21 mouse cellular contexts compared by ENCODE assay signal in the genomic region with DNA sequence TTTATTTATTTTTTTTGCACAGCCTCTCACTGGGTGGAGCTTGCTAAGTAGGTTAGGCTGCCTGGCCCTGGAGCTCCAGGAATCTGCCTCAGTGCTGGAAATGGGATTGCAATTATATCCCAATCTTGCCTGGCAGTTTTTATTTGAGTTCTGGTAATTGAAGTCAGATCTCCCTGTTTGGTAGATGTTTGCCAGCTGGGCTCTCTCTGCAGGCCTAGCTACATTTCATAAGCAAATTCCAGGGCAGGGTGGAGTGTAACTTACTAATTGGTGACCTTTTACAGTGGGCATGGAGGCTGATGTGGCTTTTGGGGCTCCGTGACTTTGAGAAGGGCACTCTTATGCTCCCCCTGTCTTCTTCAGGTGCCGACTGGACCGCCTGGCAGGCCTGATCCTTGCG.
DNase-seq lines count a peak whose midpoint lies in the region; ATAC-seq and TF ChIP-seq lines count a peak whose summit lies in the region.
"Had no signal": no experiment of that assay in that cellular context is flagged by ENCODE, and none has a peak within 500 bp of the region (broad histone marks: within the 10 kb centered on the region; RNA-seq: fewer than 3 reads in every experiment).

No protein-coding gene starts in this region.

- TF ChIP-seq CTCF in gastrocnemius, adult 2 months (IDR thresholded peaks at IDR 0.05), result no peak

- no peaks in the 10 kb centered on the region for H3K27me3 ChIP-seq in midbrain, embryonic 14.5 days (ENCODE audit: control insufficient read depth, insufficient read depth, low read length)
- no peaks in the 10 kb centered on the region for H3K27me3 ChIP-seq in midbrain, embryonic 16.5 days (ENCODE audit: control insufficient read depth, insufficient read depth, low read depth, low read length)
- H3K27me3 ChIP-seq in embryonic facial prominence, embryonic 15.5 days, result no peaks in the 10 kb centered on the region
- no peaks in the 10 kb centered on the region for H3K27me3 ChIP-seq in limb, embryonic 14.5 days (ENCODE audit: control insufficient read depth, insufficient read depth, low read length)
- H3K27me3 ChIP-seq: CH12.LX; forebrain, embryonic 12.5 days; heart, embryonic 13.5 days; hindbrain, embryonic 15.5 days had no signal

- peak overlapping the region; percentile 76 for H3K27ac ChIP-seq in gastrocnemius, adult 2 months
- H3K27ac ChIP-seq in midbrain, embryonic 14.5 days (replicated peaks; ENCODE audit: low read depth, low read length), result 0 out of 2 replicates have a peak overlapping the region, but pooled peaks have one; percentile 14
- H3K27ac ChIP-seq in midbrain, embryonic 16.5 days (ENCODE audit: low read length), result no peak overlapping the region
- peak overlapping the region; percentile 31 for H3K27ac ChIP-seq in embryonic facial prominence, embryonic 15.5 days (replicated peaks)
- no peak overlapping the region for H3K27ac ChIP-seq in limb, embryonic 14.5 days (replicated peaks; ENCODE audit: low read depth, low read length)
- H3K27ac ChIP-seq: forebrain, embryonic 12.5 days; heart, embryonic 13.5 days; hindbrain, embryonic 15.5 days; liver, embryonic 14.5 days had no signal

- ATAC-seq in midbrain, embryonic 14.5 days (ENCODE audit: low FRiP score, low TSS enrichment), result no peak
- no peak for ATAC-seq in midbrain, embryonic 16.5 days
- ATAC-seq in embryonic facial prominence, embryonic 15.5 days (ENCODE audit: insufficient number of reproducible peaks, low FRiP score, low TSS enrichment, low read depth), result 0 out of 2 replicates have a peak, but pooled peaks have one; percentile 5
- no peak for ATAC-seq in limb, embryonic 14.5 days (ENCODE audit: low FRiP score, low read depth)
- ATAC-seq: intestine, embryonic 16.5 days had no signal

- 0 out of 2 replicates have a peak, but pooled peaks cover 4% of the 10 kb centered on the region for H3K4me1 ChIP-seq in midbrain, embryonic 14.5 days (ENCODE audit: control insufficient read depth, insufficient read depth, low read length)
- H3K4me1 ChIP-seq in midbrain, embryonic 16.5 days (ENCODE audit: control insufficient read depth, insufficient read depth, low read length), result peaks cover 8% of the 10 kb centered on the region; the same call in 1 of the 2 replicates
- peaks cover 20% of the 10 kb centered on the region for H3K4me1 ChIP-seq in embryonic facial prominence, embryonic 15.5 days
- peaks cover 19% of the 10 kb centered on the region for H3K4me1 ChIP-seq in limb, embryonic 14.5 days (ENCODE audit: control insufficient read depth, insufficient read depth, low read length)
- H3K4me1 ChIP-seq: heart, embryonic 13.5 days had no signal

- H3K4me3 ChIP-seq in gastrocnemius, adult 2 months, result no peak overlapping the region
- no peak overlapping the region for H3K4me3 ChIP-seq in midbrain, embryonic 14.5 days (replicated peaks; ENCODE audit: low read depth, low read length)
- H3K4me3 ChIP-seq in midbrain, embryonic 16.5 days (ENCODE audit: low read depth, low read length), result no peak overlapping the region
- no peak overlapping the region for H3K4me3 ChIP-seq in embryonic facial prominence, embryonic 15.5 days (replicated peaks)
- no peak overlapping the region for H3K4me3 ChIP-seq in limb, embryonic 14.5 days (replicated peaks; ENCODE audit: low read length)
- H3K4me3 ChIP-seq: forebrain, embryonic 12.5 days; heart, embryonic 13.5 days; hindbrain, embryonic 15.5 days had no signal

- 0 out of 2 replicates have a peak, but pooled peaks cover 4% of the 10 kb centered on the region for H3K9me3 ChIP-seq in midbrain, embryonic 14.5 days (ENCODE audit: control insufficient read depth, low read length)
- no peaks in the 10 kb centered on the region for H3K9me3 ChIP-seq in midbrain, embryonic 16.5 days (replicated peaks; ENCODE audit: control insufficient read depth, low read length, poor library complexity, severe bottlenecking)
- H3K9me3 ChIP-seq in embryonic facial prominence, embryonic 15.5 days (replicated peaks), result 0 out of 2 replicates have a peak, but pooled peaks cover 3% of the 10 kb centered on the region
- no peaks in the 10 kb centered on the region for H3K9me3 ChIP-seq in limb, embryonic 14.5 days (ENCODE audit: control insufficient read depth, low read length)
- H3K9me3 ChIP-seq: hindbrain, embryonic 15.5 days had no signal

- intact Hi-C loops in gastrocnemius, adult 2 months (cut with DNase I), result loop anchor here (10.0 kb wide), 1 partner anchor 108 kb away; no protein-coding TSS in a partner anchor
- intact Hi-C loops in gastrocnemius, postnatal 14 days (cut with DNase I; ENCODE audit: low total_unique reads), result no loop called here

- peak; percentile 50 for DNase-seq in gastrocnemius, adult 2 months
- DNase-seq in gastrocnemius, postnatal 14 days, result no peak
- no peak for DNase-seq in midbrain, embryonic 14.5 days
- peak; percentile 66 for DNase-seq in limb, embryonic 14.5 days (ENCODE audit: low spot score)
- no peak for DNase-seq in cerebellum, adult 9-11 months
- no peak for DNase-seq in cerebellum, postnatal 4 days (ENCODE audit: low spot score in 2 of 2)
- DNase-seq: adrenal gland, postnatal 25 days; cerebellum, adult 11 months; cerebellum, postnatal 36 days; heart, adult 11 months; kidney, postnatal 36 days; lung, postnatal 14 days; spleen, adult 18-20 months had no signal

- no peak for TF ChIP-seq POLR2A in limb, embryonic 14.5 days (IDR thresholded peaks at IDR 0.05; ENCODE audit: borderline replicate concordance, extremely low read depth, insufficient read depth, insufficient read length)

- H3K4me2 ChIP-seq in midbrain, embryonic 14.5 days (ENCODE audit: low read length), result no peak overlapping the region
- no peak overlapping the region for H3K4me2 ChIP-seq in midbrain, embryonic 16.5 days (ENCODE audit: low read length)
- peak overlapping the region; percentile 15; the same call in 1 of the 2 replicates for H3K4me2 ChIP-seq in embryonic facial prominence, embryonic 15.5 days (replicated peaks)
- H3K4me2 ChIP-seq in limb, embryonic 14.5 days (replicated peaks; ENCODE audit: low read depth, low read length, severe bottlenecking), result 0 out of 2 replicates have a peak overlapping the region, but pooled peaks have one; percentile 7
- H3K4me2 ChIP-seq: forebrain, embryonic 12.5 days; heart, embryonic 13.5 days; hindbrain, embryonic 15.5 days had no signal

- no peaks in the 10 kb centered on the region for H3K36me3 ChIP-seq in midbrain, embryonic 14.5 days (ENCODE audit: control insufficient read depth, insufficient read depth, low read length)
- no peaks in the 10 kb centered on the region for H3K36me3 ChIP-seq in midbrain, embryonic 16.5 days (ENCODE audit: control insufficient read depth, insufficient read depth, low read length)
- H3K36me3 ChIP-seq in embryonic facial prominence, embryonic 15.5 days, result no peaks in the 10 kb centered on the region
- H3K36me3 ChIP-seq in limb, embryonic 14.5 days (ENCODE audit: control insufficient read depth, insufficient read depth, low read length), result no peaks in the 10 kb centered on the region
- H3K36me3 ChIP-seq: forebrain, embryonic 12.5 days; heart, embryonic 13.5 days; hindbrain, embryonic 15.5 days had no signal

- 45% methylated on average over 4 of the region's 4 CpGs for WGBS in midbrain, embryonic 14.5 days
- 52% methylated on average over 4 of the region's 4 CpGs for WGBS in midbrain, embryonic 16.5 days
- 20% methylated on average over 4 of the region's 4 CpGs for whole genome bisulfite sequencing in embryonic facial prominence, embryonic 15.5 days
- 9% methylated on average over 4 of the region's 4 CpGs for WGBS in limb, embryonic 14.5 days

- H3K9ac ChIP-seq in midbrain, embryonic 14.5 days (replicated peaks; ENCODE audit: low read length), result no peak overlapping the region
- H3K9ac ChIP-seq in midbrain, embryonic 16.5 days (ENCODE audit: low read depth, low read length), result no peak overlapping the region
- no peak overlapping the region for H3K9ac ChIP-seq in embryonic facial prominence, embryonic 15.5 days
- no peak overlapping the region for H3K9ac ChIP-seq in limb, embryonic 14.5 days (ENCODE audit: low read depth, low read length, severe bottlenecking)
- H3K9ac ChIP-seq: forebrain, embryonic 12.5 days; heart, embryonic 13.5 days; hindbrain, embryonic 15.5 days; liver, embryonic 14.5 days had no signal

Comparison
In these comparisons a context has a peak if more than half of its experiments do, and no peak if none do; other contexts are left out.
1. DNase-seq: peak in gastrocnemius, adult 2 months (single experiment) and limb, embryonic 14.5 days (single experiment); none in gastrocnemius, postnatal 14 days (single experiment), midbrain, embryonic 14.5 days (single experiment), cerebellum, adult 9-11 months (single experiment) and cerebellum, postnatal 4 days (0 of 2).
2. H3K27ac ChIP-seq: peak in gastrocnemius, adult 2 months (single experiment), midbrain, embryonic 14.5 days (single experiment) and embryonic facial prominence, embryonic 15.5 days (single experiment); none in midbrain, embryonic 16.5 days (single experiment) and limb, embryonic 14.5 days (single experiment).
3. H3K4me2 ChIP-seq: peak in embryonic facial prominence, embryonic 15.5 days (single experiment) and limb, embryonic 14.5 days (single experiment); none in midbrain, embryonic 14.5 days (single experiment) and midbrain, embryonic 16.5 days (single experiment).